Mouse (Mus musculus) forebrain, postnatal 0 days (tissue): ENCODE results near the gene Snrpa. TPM values are rescaled to one million over a fixed set of nuclear protein-coding genes. Genes with fewer than 3 reads are reported as not detected.
A peak's percentile ranks its signal among the peaks of the same experiment; 100 is the strongest.

Experiments used
- ATAC-seq: fragments of 200-750 bp; cut with Nextera tagmentation; 2 replicates; pipeline ENCODE4 v1.8.0; 2017; ENCODE audit warnings: mild to moderate bottlenecking, moderate library complexity
- DNase-seq: peaks from one replicate; pipeline ENCODE4 v3.0.0-alpha.2; 2015
- H3K27ac ChIP-seq: fragments of 300-500 bp; sonication (generic); 2 replicates; pipeline ENCODE4 v1.5.1; 2014; ENCODE audit warnings: low read depth, mild to moderate bottlenecking, antibody characterized with exemption, low read length, moderate library complexity, mixed read lengths
- H3K27me3 ChIP-seq: fragments of 300-500 bp; sonication (generic); 2 replicates; pipeline ENCODE4 v1.6.1; 2014; ENCODE audit warnings: mild to moderate bottlenecking, low read length, mixed read lengths; ENCODE audit not compliant: insufficient read depth
- H3K36me3 ChIP-seq: fragments of 300-500 bp; sonication (generic); 2 replicates; pipeline ENCODE4 v1.6.1; 2014; ENCODE audit warnings: mild to moderate bottlenecking, moderate library complexity; ENCODE audit not compliant: insufficient read depth
- H3K4me1 ChIP-seq: fragments of 300-500 bp; sonication (generic); 2 replicates; pipeline ENCODE4 v1.6.1; 2014; ENCODE audit warnings: antibody characterized with exemption; ENCODE audit not compliant: insufficient read depth
- H3K4me2 ChIP-seq: fragments of 300-500 bp; sonication (generic); 2 replicates; pipeline ENCODE4 v1.6.1; 2014; ENCODE audit warnings: low read depth, mild to moderate bottlenecking, moderate library complexity
- H3K4me3 ChIP-seq: fragments of 300-500 bp; sonication (generic); 2 replicates; pipeline ENCODE4 v1.5.1; 2014; ENCODE audit warnings: low read depth, low read length, mixed read lengths
- H3K9ac ChIP-seq: fragments of 300-500 bp; sonication (generic); 2 replicates; pipeline ENCODE4 v1.6.1; 2014; ENCODE audit warnings: mild to moderate bottlenecking
- H3K9me3 ChIP-seq: fragments of 300-500 bp; sonication (generic); 2 replicates; pipeline ENCODE4 v1.6.1; 2016; ENCODE audit warnings: low read length
- CTCF ChIP-seq: sonication (generic); IDR thresholded peaks from 2 replicates; pipeline ENCODE4 v1.5.1; 2016; ENCODE audit warnings: antibody characterized with exemption, control low read depth, low read depth
- WGBS: fragments of 180-500 bp; shearing (Covaris S2); extraction: QIAGEN DNeasy Blood & Tissue Kit; methylation state at CpG from one replicate; pipeline ENCODE4 v1.1.7; 2014; 5-methylcytosine and 5-hydroxymethylcytosine counted together
- polyA plus RNA-seq: library from polyadenylated mRNA; unstranded; fragments of >200 nt; fragmentation: Nextera tagmentation; extraction: Ambion mirVana; gene quantifications from 2 replicates; pipeline ENCODE4 v1.2.1, GENCODE M21; 2015
- total RNA-seq: library from RNA; depleted of rRNA; stranded (reverse); fragments of >200 nt; gene quantifications from 2 replicates; pipeline ENCODE4 v1.2.3, GENCODE M21; 2014

The Snrpa gene
- total and polyA plus RNA-seq, 2 experiments from 2014 or later = 146 to 169 TPM

- 75% methylated on average over 11 of the region's 11 CpGs for WGBS
- Histone ChIP-seq H3K4me1 (peaks cover 30% of the 10 kb centered on the region), H3K27me3 (no peaks in the 10 kb centered on the region), H3K27ac (no peak overlapping the region), H3K4me2 (peak overlapping the region; percentile 70), H3K4me3 (peak overlapping the region; percentile 13), H3K9ac (peak overlapping the region; percentile 41), H3K9me3 (no peaks in the 10 kb centered on the region), H3K36me3 (peaks cover 19% of the 10 kb centered on the region; the same call in 1 of the 2 replicates)
- ATAC-seq (no peak), DNase-seq (no peak)
- no peak for TF ChIP-seq CTCF
Measured at GRCm38 (mm10) chr7:27224877-27225575, 29.0 kb upstream of the Snrpa start.

- Histone ChIP-seq H3K36me3 (peaks cover 38% of the 10 kb centered on the region), H3K27ac (no peak overlapping the region), H3K9ac (no peak overlapping the region), H3K9me3 (no peaks in the 10 kb centered on the region), H3K4me2 (no peak overlapping the region), H3K4me3 (no peak overlapping the region), H3K4me1 (peaks cover 30% of the 10 kb centered on the region), H3K27me3 (no peaks in the 10 kb centered on the region)
- no peak for ATAC-seq
- 85% methylated on average over 1 of the region's 1 CpGs for WGBS
- TF ChIP-seq CTCF = no peak
- no peak for DNase-seq
Measured at GRCm38 (mm10) chr7:27222538-27222937, 26.5 kb upstream of the Snrpa start.

DNA sequence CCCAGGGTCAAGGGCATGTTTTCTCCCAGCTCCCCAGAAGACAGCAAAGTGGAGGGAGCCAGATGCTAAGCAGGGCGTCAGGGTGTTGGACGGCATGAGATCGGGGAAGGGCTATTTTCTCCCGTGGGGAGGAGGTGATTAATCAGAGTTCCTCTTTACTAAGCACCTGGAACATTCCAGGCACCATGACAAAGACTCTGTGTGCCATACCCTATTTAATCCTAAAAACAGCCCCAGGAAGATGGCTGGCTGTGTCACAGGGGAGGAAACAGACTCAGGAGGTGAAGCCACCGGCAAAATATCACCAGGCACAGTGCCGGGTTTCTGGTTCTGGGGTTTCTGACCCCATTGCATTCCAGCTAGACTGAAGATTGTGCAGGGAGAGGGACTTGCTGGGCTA lies 25.9 kb upstream of the Snrpa start:
- peaks cover 25% of the 10 kb centered on the region for H3K4me1 ChIP-seq
- no peak overlapping the region for H3K9ac ChIP-seq
- H3K4me2 ChIP-seq = no peak overlapping the region
- WGBS = 82% methylated on average over 6 of the region's 6 CpGs
- ATAC-seq = no peak
- peaks cover 42% of the 10 kb centered on the region for H3K36me3 ChIP-seq
- TF ChIP-seq CTCF = no peak
- no peak overlapping the region for H3K27ac ChIP-seq
- H3K27me3 ChIP-seq = no peaks in the 10 kb centered on the region
- no peak for DNase-seq
- H3K9me3 ChIP-seq = no peaks in the 10 kb centered on the region
- H3K4me3 ChIP-seq = no peak overlapping the region

GRCm38 (mm10) chr7:27219937-27220336 lies 23.9 kb upstream of the Snrpa start:
- Histone ChIP-seq H3K4me3 (no peak overlapping the region), H3K9me3 (no peaks in the 10 kb centered on the region), H3K27ac (no peak overlapping the region), H3K4me1 (peaks cover 5% of the 10 kb centered on the region), H3K4me2 (no peak overlapping the region), H3K9ac (no peak overlapping the region), H3K36me3 (peaks cover 51% of the 10 kb centered on the region), H3K27me3 (no peaks in the 10 kb centered on the region)
- ATAC-seq (no peak), DNase-seq (no peak)
- 89% methylated on average over 11 of the region's 11 CpGs for WGBS
- TF ChIP-seq CTCF = no peak

GRCm38 (mm10) chr7:27218586-27218985 lies 22.5 kb upstream of the Snrpa start:
- WGBS = 86% methylated on average over 7 of the region's 7 CpGs
- no peak for TF ChIP-seq CTCF
- Histone ChIP-seq H3K9me3 (no peaks in the 10 kb centered on the region), H3K27me3 (no peaks in the 10 kb centered on the region), H3K9ac (no peak overlapping the region), H3K4me3 (no peak overlapping the region), H3K4me1 (no peaks in the 10 kb centered on the region), H3K27ac (no peak overlapping the region), H3K36me3 (peaks cover 54% of the 10 kb centered on the region), H3K4me2 (no peak overlapping the region)
- ATAC-seq (no peak), DNase-seq (no peak)

DNA sequence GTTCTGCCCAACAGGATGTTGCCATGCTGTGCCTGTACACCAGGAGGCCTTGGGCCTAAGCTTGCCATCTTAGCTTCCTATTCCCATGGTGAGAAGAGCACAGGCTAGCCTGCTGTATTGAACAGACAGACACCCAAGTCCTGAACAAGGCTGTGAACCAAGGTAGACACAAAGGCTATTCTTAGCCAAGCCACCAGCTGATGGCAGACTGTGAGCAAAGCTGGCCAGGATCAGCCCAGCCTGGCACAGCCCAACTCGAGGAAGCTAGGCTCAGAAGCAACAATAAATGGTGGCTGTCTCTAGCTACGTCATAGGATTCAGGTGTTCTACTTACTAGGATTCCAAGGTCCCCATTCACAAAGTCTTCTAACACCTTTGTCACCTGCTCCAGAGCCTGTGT lies 16.6 kb upstream of the Snrpa start:
- H3K27me3 ChIP-seq = no peaks in the 10 kb centered on the region
- H3K9ac ChIP-seq = no peak overlapping the region
- WGBS = 85% methylated on average over 2 of the region's 2 CpGs

GRCm38 (mm10) chr7:27203730-27204449 lies 7.8 kb upstream of the Snrpa start:
- peaks cover 48% of the 10 kb centered on the region for H3K36me3 ChIP-seq
- no peak for TF ChIP-seq CTCF
- ATAC-seq (no peak), DNase-seq (no peak)
- H3K4me1 ChIP-seq = no peaks in the 10 kb centered on the region
- no peak overlapping the region for H3K4me2 ChIP-seq
- H3K9me3 ChIP-seq = no peaks in the 10 kb centered on the region
- H3K27me3 ChIP-seq = no peaks in the 10 kb centered on the region
- no peak overlapping the region for H3K4me3 ChIP-seq
- no peak overlapping the region for H3K9ac ChIP-seq
- no peak overlapping the region for H3K27ac ChIP-seq
- 95% methylated on average over 8 of the region's 8 CpGs for WGBS

More for the DNA sequence above, 16.6 kb upstream of the Snrpa start:
- Histone ChIP-seq H3K27ac (no peak overlapping the region), H3K4me2 (no peak overlapping the region), H3K9me3 (no peaks in the 10 kb centered on the region), H3K4me1 (no peaks in the 10 kb centered on the region), H3K4me3 (no peak overlapping the region), H3K36me3 (peaks cover 83% of the 10 kb centered on the region)
- ATAC-seq (no peak), DNase-seq (no peak)
- TF ChIP-seq CTCF = no peak
